Mouse (Mus musculus) cerebellum, adult (tissue): Measurements from ENCODE around the gene Rbm42.

Experiments used
- ATAC-seq: cut with Nextera tagmentation; 2 replicates; pipeline ENCODE4 v1.9.2; 2017; ENCODE audit warnings: mild to moderate bottlenecking, moderate library complexity, mixed read lengths; ENCODE audit not compliant: insufficient number of reproducible peaks, low FRiP score, low TSS enrichment

Rbm42 gene

DNA sequence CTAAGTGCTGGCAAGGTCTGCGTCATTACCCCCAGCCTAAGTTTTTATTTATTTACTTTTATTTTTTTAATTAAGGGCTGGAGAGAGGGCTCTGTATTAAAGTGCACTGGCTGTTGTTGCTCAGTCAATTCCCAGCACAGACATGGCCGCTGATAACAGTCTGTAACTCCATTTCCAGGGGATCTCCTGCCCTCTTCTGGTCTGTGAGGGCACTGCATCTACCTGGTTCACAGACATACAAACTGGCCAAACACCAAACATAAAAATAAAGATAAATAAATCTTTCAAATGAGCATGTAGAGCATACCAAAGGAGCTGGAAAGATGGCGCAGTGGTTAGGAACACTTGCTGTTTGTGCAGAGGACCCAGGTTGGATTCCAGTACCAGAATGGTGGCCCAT lies 30.9 kb downstream of the Rbm42 start:
- no peak for ATAC-seq

DNA sequence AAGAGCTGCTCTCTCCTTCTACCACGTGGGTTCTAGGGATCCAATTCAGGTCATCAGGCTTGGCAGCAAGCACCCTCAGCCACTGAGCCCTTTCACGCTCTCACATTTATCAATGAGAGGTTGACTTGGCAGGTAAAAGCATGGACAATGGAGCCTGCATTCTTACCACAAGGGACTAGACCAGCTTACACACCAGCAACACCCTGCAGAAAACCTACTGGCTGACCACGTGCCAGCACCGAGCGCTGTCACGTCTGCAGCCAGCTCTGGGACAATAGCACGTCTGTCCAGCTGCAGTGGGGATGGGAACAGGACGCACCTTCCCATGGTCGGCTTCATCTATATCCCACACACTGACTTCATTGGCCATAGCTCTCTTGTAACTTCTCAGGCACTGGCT lies 31.5 kb downstream of the Rbm42 start:
- no peak for ATAC-seq

DNA sequence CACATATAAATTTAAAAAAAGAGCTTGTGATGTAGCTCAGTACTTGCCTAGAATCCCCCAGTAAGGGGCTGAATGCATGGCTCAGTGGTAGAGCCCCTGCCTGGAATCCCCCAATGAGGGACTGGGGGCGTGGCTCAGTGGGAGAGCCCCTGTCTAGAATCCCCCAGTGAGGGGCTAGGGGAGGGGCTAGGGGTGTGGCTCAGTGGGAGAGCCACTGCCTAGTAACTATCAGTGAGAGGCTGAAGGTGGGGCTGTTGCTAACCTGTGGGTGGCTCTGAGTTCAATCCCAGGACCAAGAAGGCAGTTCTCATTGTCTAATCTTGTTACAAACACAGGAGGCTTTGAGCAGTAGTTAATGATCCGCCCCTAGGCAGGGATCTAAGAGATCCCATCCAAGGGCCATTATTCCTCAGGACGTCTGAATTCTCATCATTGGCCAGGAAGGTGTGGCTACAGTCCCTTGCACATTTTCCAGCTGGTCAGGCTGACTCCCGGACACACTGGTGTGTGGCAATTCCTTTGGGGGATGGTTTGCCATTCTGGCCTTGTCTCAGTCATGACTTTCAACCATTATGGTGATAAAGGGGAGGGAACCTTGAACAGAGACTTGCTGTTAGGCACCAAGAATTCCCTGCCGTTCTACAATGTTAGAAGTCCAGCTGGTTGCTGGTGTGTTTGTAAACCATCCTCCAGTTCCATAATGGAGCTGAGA lies 34.9 kb downstream of the Rbm42 start:
- no peak for ATAC-seq

DNA sequence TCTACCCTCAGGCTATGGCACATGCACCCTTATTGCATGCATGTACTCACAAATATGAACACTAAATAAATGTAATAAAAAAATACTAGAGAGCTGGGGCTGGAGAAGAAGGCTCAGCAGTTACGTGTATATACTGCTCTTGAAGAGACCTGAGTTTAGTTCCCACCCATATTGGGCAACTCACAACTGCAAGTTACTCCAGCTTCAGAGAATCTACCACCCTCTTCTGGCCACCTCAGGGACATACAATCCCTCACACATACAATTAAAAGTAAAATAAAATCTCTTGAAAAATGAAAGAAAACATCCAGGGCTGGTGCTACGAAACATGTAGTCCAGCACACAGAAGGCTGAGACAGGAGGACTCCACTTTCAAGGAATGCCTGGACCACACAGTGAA lies 35.7 kb downstream of the Rbm42 start:
- ATAC-seq, result no peak

DNA sequence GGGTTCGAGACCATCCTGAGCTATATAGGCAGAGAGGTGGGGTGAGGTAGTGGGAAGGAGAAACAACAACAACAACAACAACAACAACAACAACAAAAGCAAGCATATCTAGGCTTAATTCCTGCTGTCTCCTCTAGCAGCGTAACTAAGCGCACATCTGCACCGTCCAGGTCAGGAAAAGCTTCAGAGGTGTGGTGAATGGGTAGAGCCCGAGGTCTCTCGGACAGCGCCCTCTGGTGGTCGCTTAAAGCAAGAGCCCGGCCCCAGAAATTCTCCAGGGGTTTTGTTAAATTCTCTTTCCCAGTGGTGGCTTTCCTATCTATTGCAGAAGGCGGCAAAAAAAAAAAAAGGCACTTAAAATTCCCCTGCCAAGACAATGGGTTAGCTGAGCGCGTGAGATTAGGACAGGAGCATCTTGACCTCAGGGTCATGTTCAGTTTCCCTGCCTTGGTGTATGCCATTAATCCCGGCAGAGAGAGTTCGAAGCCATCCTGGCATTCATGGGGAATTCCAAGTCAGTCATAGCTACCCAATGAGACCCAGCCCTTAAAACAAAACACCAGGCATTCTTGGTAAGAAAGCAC lies 36.5 kb downstream of the Rbm42 start:
- no peak for ATAC-seq

DNA sequence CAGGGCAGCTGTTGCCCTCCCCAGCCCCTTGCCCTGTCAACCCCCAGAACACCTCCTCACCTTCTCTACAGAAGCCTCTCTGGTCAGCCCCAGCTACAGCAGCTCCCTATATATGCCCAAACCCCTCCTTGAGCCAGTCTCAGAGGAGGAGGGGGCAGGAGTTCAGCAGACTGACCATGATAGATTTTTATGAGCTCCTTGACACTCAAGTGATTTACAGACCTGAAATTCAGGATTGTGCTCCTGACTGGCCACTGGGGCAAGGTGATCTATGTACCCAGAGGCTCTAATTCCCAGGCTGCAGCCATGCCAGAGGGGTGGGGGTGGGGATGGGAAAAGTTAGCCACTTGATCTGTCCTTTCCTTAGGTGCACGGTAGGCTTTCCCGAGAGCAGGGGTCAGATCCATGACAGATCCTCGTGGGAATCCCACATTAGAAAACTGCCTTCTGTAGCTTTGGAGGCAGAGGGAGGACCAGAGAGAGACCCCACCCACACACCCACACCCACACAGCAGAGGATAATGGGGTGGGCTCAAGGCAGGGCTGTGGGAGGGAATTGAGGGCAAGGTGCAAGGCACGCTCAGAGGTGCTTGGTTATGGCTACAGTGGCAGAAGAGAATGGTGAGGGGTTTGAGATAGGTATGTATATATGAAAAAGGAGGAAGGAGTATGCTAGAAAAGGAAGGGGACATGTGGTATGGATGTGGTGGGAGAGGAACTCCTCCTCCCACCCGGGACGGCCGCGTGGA lies 37.3 kb downstream of the Rbm42 start, which contains the start of gene Upk1a:
Upk1a (minus strand) TSS at position 194 of the 749 bp plus-strand sequence.
- ATAC-seq, result no peak

DNA sequence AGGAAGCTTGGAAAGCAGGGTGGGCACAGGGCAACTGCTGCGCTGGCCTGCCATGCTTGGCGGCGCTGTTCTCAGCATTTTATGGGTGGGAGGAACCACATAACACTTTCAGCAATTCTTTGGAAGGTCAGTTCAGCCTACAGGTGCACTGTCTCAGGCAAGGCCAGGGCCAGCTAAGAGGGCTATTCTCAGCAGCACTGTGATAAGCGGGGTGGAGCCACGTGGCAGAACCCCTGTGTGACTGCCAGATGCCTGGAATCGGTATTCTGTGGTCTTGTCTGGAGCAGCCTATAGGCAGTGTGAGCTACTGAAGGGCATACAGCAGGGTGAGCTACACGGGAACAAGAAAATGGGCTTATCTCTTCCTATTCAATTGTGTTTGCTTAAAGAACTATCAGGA lies 40.1 kb downstream of the Rbm42 start:
- ATAC-seq, result no peak

DNA sequence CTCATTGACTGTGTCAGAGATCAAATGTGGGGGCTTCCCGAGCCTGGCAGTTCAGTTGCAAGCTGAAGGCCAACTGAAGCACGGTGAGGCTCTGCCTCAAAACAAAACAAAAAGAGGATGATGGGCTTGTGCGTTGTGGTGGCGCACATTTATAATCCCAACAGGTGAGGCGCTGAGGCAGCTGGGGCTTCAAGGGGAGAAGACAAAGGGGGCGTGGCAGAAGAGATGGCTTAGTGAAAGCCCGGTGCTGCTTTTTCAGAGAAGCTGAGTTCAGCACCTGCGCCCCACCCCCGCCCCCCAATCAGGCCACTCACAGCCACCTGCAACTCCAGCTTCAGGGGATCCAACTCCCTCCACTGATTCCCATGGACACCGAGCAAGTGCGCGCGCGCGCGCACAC lies 41.6 kb downstream of the Rbm42 start:
- ATAC-seq, result no peak

DNA sequence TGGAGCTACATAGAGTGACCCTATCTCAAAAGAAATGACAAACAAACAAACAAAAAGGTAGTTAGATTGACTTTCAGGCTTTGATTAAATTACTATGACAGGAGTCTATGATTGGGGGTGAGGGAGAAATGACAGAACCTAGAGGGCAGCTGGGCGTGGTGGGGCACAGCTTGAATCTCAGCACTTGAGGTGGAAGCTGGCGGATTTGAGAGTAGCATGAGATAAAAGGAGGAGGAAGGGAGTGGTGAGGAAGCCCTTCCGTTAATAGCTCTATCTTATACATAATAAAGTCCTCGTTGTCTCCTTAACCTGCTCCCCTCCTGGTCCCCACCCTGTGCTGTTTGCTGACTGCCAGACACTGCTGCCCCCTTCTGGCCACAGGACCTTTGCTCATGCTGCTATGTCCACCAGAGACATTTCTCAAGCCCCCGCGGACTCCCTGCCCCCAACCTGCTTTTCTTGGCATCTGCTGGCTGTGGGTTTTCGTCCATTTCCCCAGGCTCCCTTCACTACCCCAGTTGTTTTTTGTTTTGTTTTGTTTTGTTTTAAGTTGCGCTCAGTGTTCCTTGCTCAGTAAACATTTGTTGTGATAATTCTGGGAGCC lies 42.3 kb downstream of the Rbm42 start:
- ATAC-seq, result no peak

DNA sequence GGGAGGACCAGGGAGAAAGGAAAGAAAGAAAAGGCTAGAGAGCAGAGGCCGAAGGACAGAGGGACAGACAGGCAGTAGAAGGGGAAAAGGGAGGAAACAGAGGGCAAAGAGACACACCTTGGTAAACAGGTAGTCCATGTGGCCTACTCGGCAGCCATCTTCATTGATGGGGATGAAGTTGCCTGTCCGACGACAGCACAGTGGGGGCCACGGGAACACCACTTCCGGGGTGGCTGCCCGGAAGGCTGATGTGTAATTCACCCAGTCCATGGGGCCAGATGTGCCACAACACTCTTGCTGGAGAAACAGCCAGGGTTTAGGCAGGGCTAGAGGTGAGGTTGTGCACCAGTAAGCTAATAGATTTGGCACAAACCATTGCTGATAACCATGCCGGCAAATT lies 45.2 kb downstream of the Rbm42 start:
- ATAC-seq, result no peak

DNA sequence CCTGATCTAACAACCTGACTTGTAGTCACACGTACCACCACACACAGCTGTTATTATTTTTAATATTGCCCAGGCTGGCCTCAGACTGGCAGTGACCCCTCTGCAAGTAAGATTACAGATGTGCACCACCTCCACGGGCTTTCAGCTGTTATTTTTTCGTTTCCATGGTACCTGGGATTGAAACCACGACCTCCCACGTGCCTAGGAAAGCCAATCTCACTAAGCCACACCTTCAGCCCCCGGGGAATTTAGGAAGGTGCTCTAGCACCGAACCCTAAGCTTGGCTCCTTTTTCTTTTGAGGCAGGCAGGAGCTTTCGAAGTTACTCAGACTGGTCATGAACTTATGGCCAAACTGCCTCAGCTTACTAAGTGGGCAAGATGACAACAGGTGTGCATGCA lies 45.7 kb downstream of the Rbm42 start:
- no peak for ATAC-seq

DNA sequence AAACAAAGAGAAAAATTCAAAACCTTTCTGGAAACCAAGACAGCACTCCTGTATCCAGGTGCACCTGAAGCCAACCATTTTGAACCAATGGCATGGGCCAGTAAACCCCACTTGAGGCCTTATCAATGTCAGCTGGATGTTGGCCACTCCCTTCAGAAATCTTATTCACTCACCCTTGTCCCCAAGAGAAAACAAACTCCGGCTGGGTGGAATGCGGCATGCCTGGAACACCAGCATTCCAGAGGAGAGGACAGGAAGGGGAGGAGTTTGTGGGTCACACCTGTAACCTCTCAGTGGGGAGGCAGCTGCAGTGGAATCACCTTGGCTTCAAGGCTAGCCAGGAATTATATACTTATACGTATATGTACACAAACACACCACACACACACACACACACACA lies 47.5 kb downstream of the Rbm42 start:
- no peak for ATAC-seq

DNA sequence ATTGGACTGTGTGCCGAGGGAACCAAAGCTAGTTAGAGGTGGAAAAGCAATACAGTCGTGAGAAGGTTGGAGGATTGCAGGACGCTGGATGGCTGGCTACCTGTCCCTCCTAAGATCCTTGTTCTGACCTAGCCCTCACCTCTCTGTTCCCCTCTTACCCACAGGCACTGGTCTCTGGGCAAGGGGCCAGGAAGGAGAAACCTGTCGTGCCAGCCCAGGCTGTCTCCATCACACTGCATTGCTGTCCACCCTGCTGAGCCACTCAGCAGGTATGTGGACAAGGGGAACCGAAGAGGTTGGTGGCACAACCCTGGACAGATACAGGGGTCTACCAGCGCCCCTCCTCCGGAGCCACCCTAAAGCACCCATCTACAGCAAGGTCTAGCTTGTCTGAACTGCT lies 49.5 kb downstream of the Rbm42 start:
- ATAC-seq, result no peak

DNA sequence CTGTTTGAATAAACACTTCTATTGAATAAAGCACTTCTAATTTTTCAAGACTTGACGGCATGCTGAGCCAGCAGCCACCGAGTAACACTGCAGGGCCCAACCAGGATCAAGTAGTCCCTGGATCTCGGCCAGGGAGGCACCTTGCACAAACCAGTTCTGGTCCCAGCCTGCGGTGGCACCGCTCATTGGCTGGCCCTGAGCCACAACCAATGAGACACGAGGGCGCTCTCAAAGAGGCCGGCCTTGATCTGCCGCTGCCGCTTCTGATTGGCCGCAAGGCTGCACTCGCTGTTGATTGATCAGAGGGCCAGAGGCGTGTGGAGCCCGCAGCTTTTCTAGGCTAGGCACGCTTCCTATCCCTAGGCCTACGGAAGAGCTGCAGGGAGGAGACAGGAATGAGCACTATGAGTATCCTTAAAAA lies 50.2 kb downstream of the Rbm42 start:
- ATAC-seq, result peak; percentile 97

DNA sequence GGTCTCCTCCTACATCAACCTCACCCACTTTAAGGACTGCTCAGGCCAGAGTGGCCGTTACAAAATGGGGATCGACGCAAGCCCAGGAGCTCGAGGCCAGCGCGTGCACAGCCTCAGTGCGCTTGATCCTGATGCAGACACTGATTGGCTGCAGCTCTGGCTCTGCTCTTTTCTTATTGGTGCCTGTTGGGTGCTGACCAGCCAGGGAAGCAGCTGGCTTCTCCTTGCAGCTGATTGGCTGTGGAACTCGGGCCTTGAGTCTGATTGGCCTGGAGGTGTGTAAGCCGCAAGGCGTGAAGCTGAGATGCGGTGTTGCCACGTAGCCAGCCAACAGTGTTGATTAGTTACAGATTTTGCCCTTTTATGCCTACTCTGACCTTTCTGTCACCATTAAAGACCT lies 51.3 kb downstream of the Rbm42 start, which contains the start of gene Zbtb32:
Zbtb32 (minus strand) TSS at position 124 of the 400 bp plus-strand sequence.
- no peak for ATAC-seq

DNA sequence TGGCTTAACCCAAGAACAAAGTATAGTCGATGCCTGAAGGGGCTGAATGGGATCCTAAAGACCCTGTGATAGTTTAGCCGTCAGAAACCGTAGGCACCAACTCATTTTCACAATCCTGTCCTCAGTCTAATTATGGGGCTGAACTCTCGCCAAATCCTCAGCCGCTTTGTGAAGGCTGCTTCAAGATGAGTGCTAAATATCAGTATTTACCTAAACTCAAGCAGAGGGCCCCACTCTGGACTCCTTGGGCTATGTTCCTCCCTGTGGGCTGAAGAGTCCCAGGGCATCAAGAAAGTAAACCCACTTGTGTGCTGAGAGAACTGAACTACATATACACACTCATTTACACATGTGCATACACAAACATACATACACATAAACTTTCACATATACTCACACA lies 53.3 kb downstream of the Rbm42 start:
- ATAC-seq, result no peak

DNA sequence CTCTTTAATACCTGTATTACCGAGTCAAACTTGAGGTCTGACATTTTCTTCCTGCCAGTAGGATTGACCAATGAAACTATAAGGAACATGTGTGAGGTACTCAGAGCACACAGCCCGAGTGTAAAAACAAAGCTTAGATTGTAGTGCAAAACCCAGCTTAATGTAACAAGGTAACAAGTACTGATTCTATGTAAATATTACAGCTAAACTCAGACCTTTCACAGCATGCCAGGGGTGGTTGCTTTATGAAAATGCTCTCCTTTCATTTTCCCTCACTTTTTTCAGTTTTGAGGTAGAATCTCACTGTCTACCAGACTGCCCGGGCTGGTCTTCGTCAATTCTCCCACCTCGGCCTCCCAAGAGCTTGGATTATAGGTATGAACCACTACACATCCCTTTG lies 54.0 kb downstream of the Rbm42 start:
- no peak for ATAC-seq

DNA sequence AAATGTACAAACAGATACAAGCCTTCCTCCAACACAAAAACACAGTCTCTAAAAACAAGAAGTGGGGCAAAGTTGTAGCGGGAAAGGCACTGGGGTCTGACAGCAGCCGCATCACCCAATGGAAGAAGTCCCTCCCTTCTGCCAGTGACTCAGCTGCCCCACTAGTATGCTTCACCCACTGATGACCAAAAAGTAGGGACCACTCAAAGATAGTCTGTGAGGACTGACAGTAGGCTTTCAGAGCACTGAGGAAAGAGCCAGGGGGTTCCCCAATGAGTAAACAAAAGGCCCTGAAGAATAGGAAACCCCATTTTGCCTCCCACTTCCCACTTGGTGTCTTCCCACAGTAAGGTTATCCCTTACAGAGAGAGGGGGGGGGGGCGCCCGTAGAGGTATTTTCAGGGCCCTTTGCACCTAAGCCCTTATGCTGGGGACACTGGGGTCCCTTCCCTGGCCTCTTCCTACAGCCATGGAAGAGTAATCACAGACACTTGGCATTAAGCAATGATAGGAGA lies 55.5 kb downstream of the Rbm42 start:
- no peak for ATAC-seq

DNA sequence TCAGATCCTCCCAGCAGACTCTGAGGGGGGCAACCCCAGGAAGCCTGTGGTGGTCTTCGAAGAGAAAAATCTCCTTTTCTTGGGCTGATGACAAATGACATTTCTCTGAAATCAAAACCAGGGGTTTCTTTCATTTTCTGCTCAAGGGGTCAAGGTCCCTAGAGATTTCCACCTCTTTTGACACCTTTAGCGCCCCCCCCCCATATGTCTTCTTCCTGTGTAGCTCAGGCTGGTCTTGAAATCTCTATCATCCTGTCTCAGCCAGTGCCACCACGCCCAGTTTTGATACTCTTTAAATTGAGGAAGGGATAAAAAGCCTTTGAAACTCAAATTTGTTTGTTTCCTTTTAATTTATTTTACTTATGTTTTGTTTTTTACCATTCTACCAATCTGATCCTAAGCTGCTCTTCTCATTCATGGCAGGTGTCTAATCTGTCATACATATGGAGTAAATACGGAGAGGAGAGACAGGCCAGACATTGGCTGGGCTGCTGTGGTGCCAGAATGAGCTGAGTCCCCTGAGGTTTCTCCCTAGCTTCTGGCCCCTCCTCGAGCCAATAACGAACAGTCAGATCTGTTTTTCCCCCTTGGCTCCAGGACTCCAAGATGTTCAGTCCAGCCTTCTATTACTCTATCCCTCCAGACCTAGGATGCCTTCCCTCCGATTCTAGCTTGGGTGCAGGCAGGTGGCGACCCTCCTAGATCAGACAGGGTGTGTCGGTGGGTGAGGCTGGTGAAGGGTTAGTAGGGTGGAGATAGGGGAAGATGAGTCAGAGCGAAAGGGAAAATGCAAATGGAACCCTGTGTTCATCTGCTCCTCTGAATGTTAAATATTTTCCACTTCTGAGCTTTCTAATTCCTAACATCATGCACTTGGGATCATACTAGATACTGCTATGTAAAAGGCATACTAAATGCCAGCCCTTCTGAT lies 56.3 kb downstream of the Rbm42 start:
- no peak for ATAC-seq
